Mouse (Mus musculus): ENCODE measurements around the gene Skil. TPM values are rescaled to one million over a fixed set of nuclear protein-coding genes. Genes with fewer than 3 reads are reported as not detected.
A peak's percentile ranks its signal among the peaks of the same experiment; 100 is the strongest.

The Skil gene
- 19.3 and 21.6 TPM in 2 replicates for polyA plus RNA-seq (2015; fragmentation: Nextera tagmentation; extraction: Ambion mirVana)

DNA sequence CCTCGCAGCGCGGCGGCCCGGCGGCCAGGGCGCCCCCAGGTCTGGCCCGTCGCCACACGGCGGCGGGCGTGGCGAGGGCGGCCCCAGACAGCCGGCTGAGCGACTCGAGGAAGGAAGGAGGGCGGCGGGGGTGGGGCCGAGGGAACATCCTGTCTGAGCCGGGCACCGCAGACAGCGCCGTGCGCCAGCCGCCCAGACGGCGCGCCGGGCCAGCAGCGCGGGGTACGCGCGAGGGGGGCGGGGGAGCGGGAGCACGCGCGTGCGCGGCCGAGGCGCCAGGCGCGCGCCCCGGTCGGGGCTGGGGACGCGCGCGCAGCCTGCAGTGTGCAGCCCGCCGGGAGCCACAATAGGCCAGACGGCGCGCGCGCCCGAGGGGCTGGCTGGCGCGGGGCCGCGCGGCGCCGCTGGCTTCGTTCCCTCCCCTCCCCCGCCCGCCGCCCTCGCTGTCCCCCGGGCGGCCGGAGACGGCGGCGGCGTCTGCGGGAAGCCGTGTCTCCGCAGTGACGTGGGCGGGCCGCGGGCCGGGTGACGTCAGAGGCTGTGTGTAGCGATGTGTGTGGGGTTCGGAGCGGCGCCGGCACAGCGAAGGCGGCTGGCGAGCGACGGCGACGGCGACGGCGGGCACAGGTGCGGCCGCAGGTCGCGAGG, at the start of gene Skil:
Gene Skil, plus strand, starts transcription at position 528 of the 648 bp plus-strand sequence.
- Histone ChIP-seq H3K4me2 (peak within 1 kb of the TSS; percentile 76), H3K36me3 (no peaks in the 10 kb centered on the region), H3K9me3 (no peaks in the 10 kb centered on the region), H3K9ac (peak within 1 kb of the TSS; percentile 84), H3K27ac (peak within 1 kb of the TSS; percentile 99), H3K27me3 (replicated peaks) (no peaks in the 10 kb centered on the region), H3K4me3 (replicated peaks) (peak within 1 kb of the TSS; percentile 97), H3K4me1 (peaks cover 14% of the 10 kb centered on the region)
- ATAC-seq (ENCODE audit: insufficient read depth, low FRiP score, low read depth) = peak; percentile 97
- WGBS = under 1% methylated on average over 77 of the region's 109 CpGs

DNA sequence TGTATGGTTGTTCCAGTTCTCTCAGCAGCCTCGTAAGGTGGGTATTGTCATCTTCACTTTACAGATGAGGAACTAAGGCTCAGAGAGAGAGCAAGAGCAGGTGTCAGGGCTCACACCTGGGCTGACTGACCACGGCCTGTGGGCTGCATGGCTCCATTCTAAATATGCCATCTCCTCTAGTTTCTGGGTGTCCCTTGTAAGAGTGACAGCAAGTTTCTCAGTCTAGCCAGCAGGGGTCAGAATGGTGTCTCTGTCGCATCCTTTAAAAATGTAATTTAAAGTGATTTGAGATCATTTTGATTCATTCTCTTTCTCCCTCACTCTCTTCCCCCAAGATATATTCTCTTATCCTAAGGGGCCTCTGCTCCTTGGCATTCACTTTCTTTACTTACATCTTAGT, 47.6 kb upstream of the Skil start:
- WGBS = 68% methylated on average over 3 of the region's 3 CpGs
- peaks cover 10% of the 10 kb centered on the region; the same call in 1 of the 2 replicates for H3K36me3 ChIP-seq
- no peak for ATAC-seq (ENCODE audit: insufficient read depth, low FRiP score, low read depth)

DNA sequence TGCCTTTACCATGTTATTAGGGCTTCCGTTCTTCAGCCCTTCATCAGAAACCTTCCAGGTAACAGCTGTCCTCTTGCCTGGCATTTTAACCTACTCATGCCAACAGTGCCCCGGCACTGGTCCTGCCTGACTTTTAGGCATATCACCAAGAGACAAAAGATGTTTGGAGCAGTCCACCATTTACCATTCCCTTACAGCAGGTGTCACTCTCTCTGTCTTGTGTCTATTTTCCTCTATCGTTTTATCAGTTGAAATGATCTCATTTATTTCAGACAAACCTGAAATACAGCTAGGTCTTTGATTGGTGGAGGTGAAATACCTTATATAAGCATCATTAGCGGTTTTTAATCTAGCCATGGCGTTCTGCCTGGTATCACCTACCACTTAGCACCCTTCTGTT, 45.8 kb upstream of the Skil start:
- Histone ChIP-seq H3K27ac (no peak overlapping the region), H3K9me3 (no peaks in the 10 kb centered on the region), H3K27me3 (replicated peaks) (no peaks in the 10 kb centered on the region), H3K9ac (no peak overlapping the region), H3K4me3 (replicated peaks) (no peak overlapping the region), H3K36me3 (peaks cover 5% of the 10 kb centered on the region; the same call in 1 of the 2 replicates), H3K4me1 (no peaks in the 10 kb centered on the region), H3K4me2 (no peak overlapping the region)
- no peak for ATAC-seq (ENCODE audit: insufficient read depth, low FRiP score, low read depth)
- WGBS = 85% methylated on average over 5 of the region's 5 CpGs

More for the DNA sequence above, 47.6 kb upstream of the Skil start:
- H3K9me3 ChIP-seq = no peaks in the 10 kb centered on the region
- no peaks in the 10 kb centered on the region for H3K27me3 ChIP-seq (replicated peaks)
- H3K4me1 ChIP-seq = no peaks in the 10 kb centered on the region
- H3K4me3 ChIP-seq (replicated peaks) = no peak overlapping the region
- H3K4me2 ChIP-seq = no peak overlapping the region
- H3K9ac ChIP-seq = no peak overlapping the region
- no peak overlapping the region for H3K27ac ChIP-seq

- Histone ChIP-seq H3K36me3 (peaks cover 5% of the 10 kb centered on the region; the same call in 1 of the 2 replicates), H3K27me3 (replicated peaks) (no peaks in the 10 kb centered on the region), H3K27ac (no peak overlapping the region), H3K4me2 (no peak overlapping the region), H3K9ac (no peak overlapping the region), H3K4me3 (replicated peaks) (no peak overlapping the region), H3K9me3 (no peaks in the 10 kb centered on the region), H3K4me1 (no peaks in the 10 kb centered on the region)
- 77% methylated on average over 7 of the region's 7 CpGs for WGBS
- no peak for ATAC-seq (ENCODE audit: insufficient read depth, low FRiP score, low read depth)
Observed at GRCm38 (mm10) chr3:31050375-31050774, 44.5 kb upstream of the Skil start.

GRCm38 (mm10) chr3:31051730-31052129, 43.1 kb upstream of the Skil start:
- Histone ChIP-seq H3K9ac (no peak overlapping the region), H3K36me3 (peaks cover 5% of the 10 kb centered on the region; the same call in 1 of the 2 replicates), H3K4me3 (replicated peaks) (no peak overlapping the region), H3K4me1 (no peaks in the 10 kb centered on the region), H3K9me3 (no peaks in the 10 kb centered on the region), H3K27ac (no peak overlapping the region), H3K27me3 (replicated peaks) (no peaks in the 10 kb centered on the region), H3K4me2 (no peak overlapping the region)
- WGBS = 79% methylated on average over 9 of the region's 9 CpGs
- ATAC-seq (ENCODE audit: insufficient read depth, low FRiP score, low read depth) = no peak

DNA sequence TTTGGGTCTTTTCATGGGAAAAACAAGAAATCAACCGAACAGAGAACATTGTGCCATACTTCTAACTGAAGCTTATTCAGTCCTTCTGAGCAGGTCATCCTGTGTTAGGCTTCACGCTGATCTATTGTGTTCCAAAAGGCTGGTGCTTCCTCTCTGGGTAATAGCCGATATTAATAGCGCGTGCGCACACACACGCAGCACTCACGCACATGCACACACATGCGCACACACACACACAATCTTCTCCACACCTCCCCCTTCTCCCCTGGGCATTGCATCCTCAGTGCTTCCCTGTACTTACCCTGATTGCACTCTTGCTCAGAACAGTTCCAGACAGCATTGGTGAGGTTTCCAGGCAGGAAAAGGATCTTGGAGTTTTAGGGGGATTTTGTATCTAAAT, 41.7 kb upstream of the Skil start:
- no peaks in the 10 kb centered on the region for H3K27me3 ChIP-seq (replicated peaks)
- 91% methylated on average over 9 of the region's 9 CpGs for WGBS
- no peaks in the 10 kb centered on the region for H3K9me3 ChIP-seq
- no peak overlapping the region for H3K27ac ChIP-seq
- no peaks in the 10 kb centered on the region for H3K4me1 ChIP-seq
- no peak for ATAC-seq (ENCODE audit: insufficient read depth, low FRiP score, low read depth)
- H3K9ac ChIP-seq = no peak overlapping the region
- H3K36me3 ChIP-seq = peaks cover 5% of the 10 kb centered on the region; the same call in 1 of the 2 replicates
- no peak overlapping the region for H3K4me2 ChIP-seq
- H3K4me3 ChIP-seq (replicated peaks) = no peak overlapping the region

GRCm38 (mm10) chr3:31054888-31055287, 40.0 kb upstream of the Skil start:
- Histone ChIP-seq H3K9me3 (no peaks in the 10 kb centered on the region), H3K27me3 (replicated peaks) (no peaks in the 10 kb centered on the region), H3K4me1 (no peaks in the 10 kb centered on the region), H3K4me2 (no peak overlapping the region), H3K27ac (no peak overlapping the region), H3K9ac (no peak overlapping the region), H3K4me3 (replicated peaks) (no peak overlapping the region), H3K36me3 (peaks cover 5% of the 10 kb centered on the region; the same call in 1 of the 2 replicates)
- no peak for ATAC-seq (ENCODE audit: insufficient read depth, low FRiP score, low read depth)
- WGBS = 82% methylated on average over 8 of the region's 8 CpGs

DNA sequence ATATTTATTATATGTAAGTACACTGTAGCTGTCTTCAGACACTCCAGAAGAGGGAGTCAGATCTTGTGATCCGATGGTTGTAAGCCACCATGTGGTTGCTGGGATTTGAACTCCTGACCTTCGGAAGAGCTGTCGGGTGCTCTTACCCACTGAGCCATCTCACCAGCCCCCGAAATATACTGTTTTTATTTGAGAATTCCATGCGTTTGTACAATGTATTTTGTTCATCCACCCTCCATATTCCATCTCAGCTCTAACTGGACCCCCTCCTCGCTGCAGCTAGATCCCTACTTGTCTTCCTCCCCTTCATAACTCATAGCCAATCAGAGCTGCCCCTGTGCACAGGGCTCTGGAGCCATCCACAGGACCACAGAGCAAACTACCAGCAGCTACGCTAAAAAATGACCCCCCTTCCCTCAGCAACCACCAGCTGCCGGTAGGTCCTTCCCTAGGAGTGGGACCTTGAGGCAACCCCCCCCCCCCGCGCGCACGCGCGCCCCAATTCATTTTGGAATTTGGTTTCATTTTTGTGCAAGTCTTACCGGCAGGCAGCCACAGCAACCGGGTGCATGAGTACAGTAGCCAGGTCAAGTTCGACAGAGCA, 38.7 kb upstream of the Skil start:
- WGBS = 20% methylated on average over 17 of the region's 17 CpGs
- Histone ChIP-seq H3K4me1 (no peaks in the 10 kb centered on the region), H3K27me3 (replicated peaks) (no peaks in the 10 kb centered on the region), H3K27ac (0 out of 2 replicates have a peak overlapping the region, but pooled peaks have one; percentile 5), H3K4me2 (peak overlapping the region; percentile 63), H3K36me3 (no peaks in the 10 kb centered on the region), H3K9ac (no peak overlapping the region), H3K4me3 (replicated peaks) (peak overlapping the region; percentile 57), H3K9me3 (no peaks in the 10 kb centered on the region)
- ATAC-seq (ENCODE audit: insufficient read depth, low FRiP score, low read depth) = peak; percentile 59

GRCm38 (mm10) chr3:31056651-31057627, 37.9 kb upstream of the Skil start:
- ATAC-seq (ENCODE audit: insufficient read depth, low FRiP score, low read depth) = peak; percentile 87
- Histone ChIP-seq H3K9ac (no peak overlapping the region; the same call in 1 of the 2 replicates), H3K4me3 (replicated peaks) (peak overlapping the region; percentile 57), H3K27me3 (replicated peaks) (no peaks in the 10 kb centered on the region), H3K4me2 (peak overlapping the region; percentile 63), H3K9me3 (no peaks in the 10 kb centered on the region), H3K4me1 (no peaks in the 10 kb centered on the region), H3K36me3 (no peaks in the 10 kb centered on the region), H3K27ac (peak overlapping the region; percentile 88)
- WGBS = under 1% methylated on average over 30 of the region's 30 CpGs

DNA sequence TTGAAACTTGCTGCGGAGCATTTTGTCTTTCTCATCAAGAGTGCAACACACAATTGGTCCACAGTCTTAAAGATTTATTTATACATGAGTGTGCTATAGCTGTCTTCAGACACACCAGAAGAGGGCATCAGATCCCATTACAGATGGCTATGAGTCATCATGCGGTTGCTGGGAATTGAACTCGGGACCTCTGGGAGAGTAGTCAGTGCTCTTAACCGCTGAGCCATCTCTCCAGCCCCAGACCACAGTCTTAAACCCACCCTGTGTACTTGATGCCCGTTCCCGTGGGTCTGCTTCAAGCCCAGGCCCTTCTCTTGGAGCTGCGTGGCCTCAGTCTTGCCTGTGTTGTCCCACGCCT, 34.1 kb upstream of the Skil start:
- Histone ChIP-seq H3K36me3 (no peaks in the 10 kb centered on the region), H3K4me2 (peak overlapping the region; percentile 5; the same call in 1 of the 2 replicates), H3K9me3 (no peaks in the 10 kb centered on the region), H3K9ac (no peak overlapping the region), H3K27me3 (replicated peaks) (no peaks in the 10 kb centered on the region), H3K27ac (no peak overlapping the region), H3K4me1 (no peaks in the 10 kb centered on the region), H3K4me3 (replicated peaks) (no peak overlapping the region)
- 76% methylated on average over 8 of the region's 8 CpGs for WGBS
- no peak for ATAC-seq (ENCODE audit: insufficient read depth, low FRiP score, low read depth)

DNA sequence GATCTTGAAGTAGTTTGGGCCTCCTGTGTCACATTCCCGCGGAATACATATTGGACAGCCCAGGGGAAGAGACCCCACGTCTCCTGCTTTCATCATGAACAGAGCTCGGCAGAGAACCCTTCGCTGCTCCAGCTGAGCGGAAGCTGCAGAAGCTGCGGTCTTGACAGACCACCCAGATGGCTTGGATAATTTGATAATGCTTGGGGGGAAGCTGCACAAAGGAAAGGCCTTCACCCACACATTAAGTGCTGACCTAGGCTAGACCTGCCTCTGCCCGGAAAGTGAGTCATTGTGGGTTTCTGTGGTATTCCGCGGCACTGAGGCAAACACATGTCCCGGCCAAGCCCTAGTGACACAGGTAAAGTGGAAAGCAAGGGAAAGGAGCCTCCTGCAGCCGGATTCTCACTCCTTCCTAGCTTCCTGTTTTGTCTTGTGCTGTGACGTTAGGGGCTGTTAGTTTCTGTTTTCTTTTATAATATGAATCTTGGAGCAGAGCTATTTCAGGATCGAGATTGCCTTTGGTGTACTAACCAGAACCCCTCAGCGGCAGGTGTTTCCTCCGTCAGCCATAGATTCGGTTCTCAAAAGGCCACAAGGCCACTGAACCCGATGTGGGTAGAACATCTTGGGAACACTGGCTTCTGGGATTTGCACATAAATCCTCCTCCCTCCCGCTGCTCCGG, 33.6 kb upstream of the Skil start:
- no peak overlapping the region for H3K4me3 ChIP-seq (replicated peaks)
- H3K36me3 ChIP-seq = no peaks in the 10 kb centered on the region
- no peak overlapping the region for H3K27ac ChIP-seq
- ATAC-seq (ENCODE audit: insufficient read depth, low FRiP score, low read depth) = no peak
- no peak overlapping the region for H3K9ac ChIP-seq
- H3K4me1 ChIP-seq = no peaks in the 10 kb centered on the region
- no peaks in the 10 kb centered on the region for H3K27me3 ChIP-seq (replicated peaks)
- WGBS = 58% methylated on average over 20 of the region's 20 CpGs
- no peaks in the 10 kb centered on the region for H3K9me3 ChIP-seq
- H3K4me2 ChIP-seq = peak overlapping the region; percentile 5; the same call in 1 of the 2 replicates

All from stomach, embryonic 15.5 days (tissue).